Mouse (Mus musculus): ENCODE measurements around the gene Rad21l. TPM values are rescaled to one million over a fixed set of nuclear protein-coding genes. Genes with fewer than 3 reads are reported as not detected.
A peak's percentile ranks its signal among the peaks of the same experiment; 100 is the strongest.

The Rad21l gene
- 1 to 10 TPM in 1 of 2 experiments, under 1 TPM in 1; 0.93 to 1.7 TPM for total RNA-seq (2021)
- long read RNA-seq, experiment 1, partial matches to known transcripts = 0 of 1 reads
- long read RNA-seq, experiment 1, other reads (novel, unspliced or antisense) = 1 of 1 reads
- long read RNA-seq, experiment 2, partial matches to known transcripts = 1 of 3 reads
- long read RNA-seq, experiment 2, other reads (novel, unspliced or antisense) = 2 of 3 reads

GRCm38 (mm10) chr2:151668433-151668832 is at the start of gene Rad21l:
TSS of gene Rad21l (minus strand) at chr2:151668533.
- DNase-seq (ENCODE audit: low spot score in 2 of 2) = no peak

- no peak for DNase-seq (ENCODE audit: low spot score in 2 of 2)
These were observed 48.2 kb upstream of the Rad21l start for GRCm38 (mm10) chr2:151716318-151717055.

- peak; percentile 36 to 37 for DNase-seq (ENCODE audit: low spot score in 2 of 2)
These were observed 47.2 kb upstream of the Rad21l start for GRCm38 (mm10) chr2:151715526-151715925.

GRCm38 (mm10) chr2:151712647-151713046 is 44.3 kb upstream of the Rad21l start:
- no peak for DNase-seq (ENCODE audit: low spot score in 2 of 2)

- DNase-seq (ENCODE audit: low spot score in 2 of 2) = peak in 1 of 2 experiments; percentile 31
These were observed 34.5 kb upstream of the Rad21l start for GRCm38 (mm10) chr2:151702851-151703190.

GRCm38 (mm10) chr2:151702146-151702850 is 34.0 kb upstream of the Rad21l start:
- DNase-seq (ENCODE audit: low spot score in 2 of 2) = peak; percentile 40 to 63

- peak in 1 of 2 experiments; percentile 23 for DNase-seq (ENCODE audit: low spot score in 2 of 2)
These were observed 33.2 kb upstream of the Rad21l start, which contains the start of gene Tmem74b for GRCm38 (mm10) chr2:151701231-151702145. TSS of gene Tmem74b (plus strand) at chr2:151702008.

GRCm38 (mm10) chr2:151682976-151683375 is 14.6 kb upstream of the Rad21l start:
- DNase-seq (ENCODE audit: low spot score in 2 of 2) = no peak

- peak in 1 of 2 experiments; percentile 27 for DNase-seq (ENCODE audit: low spot score in 2 of 2)
These were observed 14.0 kb upstream of the Rad21l start for GRCm38 (mm10) chr2:151682357-151682756.

GRCm38 (mm10) chr2:151676234-151676633 is 7.9 kb upstream of the Rad21l start:
- DNase-seq (ENCODE audit: low spot score in 2 of 2) = no peak

GRCm38 (mm10) chr2:151670968-151671329 is 2.6 kb upstream of the Rad21l start:
- no peak for DNase-seq (ENCODE audit: low spot score in 2 of 2)

GRCm38 (mm10) chr2:151670026-151670967 is 2.0 kb upstream of the Rad21l start:
- no peak for DNase-seq (ENCODE audit: low spot score in 2 of 2)

GRCm38 (mm10) chr2:151652053-151652452 is 16.3 kb downstream of the Rad21l start:
- no peak for DNase-seq (ENCODE audit: low spot score in 2 of 2)

GRCm38 (mm10) chr2:151636015-151636402 is 32.3 kb downstream of the Rad21l start:
- DNase-seq (ENCODE audit: low spot score in 2 of 2) = no peak

- no peak for DNase-seq (ENCODE audit: low spot score in 2 of 2)
These were observed 32.8 kb downstream of the Rad21l start for GRCm38 (mm10) chr2:151635362-151636014.

- DNase-seq (ENCODE audit: low spot score in 2 of 2) = no peak
These were observed 33.4 kb downstream of the Rad21l start for GRCm38 (mm10) chr2:151634903-151635302.

- no peak for DNase-seq (ENCODE audit: low spot score in 2 of 2)
These were observed 35.4 kb downstream of the Rad21l start for GRCm38 (mm10) chr2:151632982-151633381.

- peak; percentile 73 to 85 for DNase-seq (ENCODE audit: low spot score in 2 of 2)
These were observed 36.0 kb downstream of the Rad21l start, which contains the start of gene Snph for GRCm38 (mm10) chr2:151632159-151632814. TSS of gene Snph (minus strand) at chr2:151632593.
